Mouse (Mus musculus) bone marrow macrophage, adult 2 months (primary cell): ENCODE data around the gene Med8. TPM values are rescaled to one million over a fixed set of nuclear protein-coding genes. Genes with fewer than 3 reads are reported as not detected.

Source experiments
- H3K27ac ChIP-seq: 2 replicates; pipeline ENCODE4 v1.5.1; 2012; ENCODE audit warnings: low read depth, low read length; ENCODE audit not compliant: insufficient read depth
- H3K4me1 ChIP-seq: 2 replicates; pipeline ENCODE4 v1.6.1; 2012; ENCODE audit warnings: low read length; ENCODE audit not compliant: control insufficient read depth, insufficient read depth
- H3K4me3 ChIP-seq: 2 replicates; pipeline ENCODE4 v1.5.1; 2012; ENCODE audit warnings: mild to moderate bottlenecking, low read length, moderate library complexity; ENCODE audit not compliant: insufficient read depth
- CTCF ChIP-seq: IDR thresholded peaks from 2 replicates; pipeline ENCODE4 v1.5.1; 2012; ENCODE audit warnings: low read depth, mild to moderate bottlenecking, low read length, moderate library complexity
- POLR2A ChIP-seq: IDR thresholded peaks from 2 replicates; pipeline ENCODE4 v1.6.1; 2012; ENCODE audit warnings: mild to moderate bottlenecking, low read depth, low read length, borderline replicate concordance
- polyA plus RNA-seq: library from polyadenylated mRNA; stranded (reverse); fragments of >200 nt; gene quantifications from 2 replicates; pipeline ENCODE4 v1.2.4, GENCODE M21; 2012; ENCODE audit not compliant: missing spikeins, insufficient read depth, insufficient read length

The Med8 gene
- polyA plus RNA-seq, 1 experiment = 61.5 TPM

DNA sequence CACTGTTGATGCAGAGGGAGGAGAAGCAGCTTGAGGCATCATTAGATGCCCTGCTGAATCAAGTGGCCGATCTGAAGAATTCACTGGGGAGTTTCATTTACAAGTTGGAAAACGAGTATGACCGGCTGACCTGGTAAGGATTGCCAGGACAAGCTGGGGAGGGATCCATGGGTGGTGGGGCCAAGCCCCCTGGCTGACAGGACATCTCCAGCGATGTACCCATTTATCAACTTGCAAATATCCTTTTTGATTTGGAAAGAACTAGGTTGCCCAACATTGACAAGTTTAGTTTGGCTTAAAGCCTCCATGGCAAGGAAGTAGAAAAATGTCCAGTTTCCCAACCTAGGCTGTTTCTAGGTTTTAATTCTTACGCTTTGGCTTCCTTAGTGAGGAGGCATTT is 1.7 kb downstream of the Med8 start:
- Histone ChIP-seq H3K4me1 (peaks cover 11% of the 10 kb centered on the region), H3K27ac (no peak overlapping the region), H3K4me3 (no peak overlapping the region)
- TF ChIP-seq CTCF = no peak
- no peak for TF ChIP-seq POLR2A

DNA sequence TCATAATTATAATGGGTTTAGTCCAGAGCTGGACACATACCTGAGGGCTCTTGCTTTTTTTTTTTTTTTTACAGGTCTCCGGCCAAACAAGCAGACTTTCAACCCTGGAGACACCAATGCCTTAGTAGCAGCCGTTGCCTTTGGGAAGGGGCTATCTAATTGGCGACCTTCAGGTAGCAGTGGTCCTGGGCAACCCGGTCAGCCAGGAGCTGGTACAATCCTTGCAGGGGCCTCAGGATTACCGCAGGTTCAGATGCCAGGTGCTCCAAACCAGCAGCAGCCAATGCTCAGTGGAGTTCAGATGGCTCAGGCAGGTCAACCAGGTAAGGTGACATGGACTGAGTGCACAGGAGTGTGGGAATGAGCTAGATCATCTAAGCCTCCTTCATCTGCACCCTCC is 4.4 kb downstream of the Med8 start:
- TF ChIP-seq CTCF = no peak
- no peak for TF ChIP-seq POLR2A
- peaks cover 24% of the 10 kb centered on the region for H3K4me1 ChIP-seq

DNA sequence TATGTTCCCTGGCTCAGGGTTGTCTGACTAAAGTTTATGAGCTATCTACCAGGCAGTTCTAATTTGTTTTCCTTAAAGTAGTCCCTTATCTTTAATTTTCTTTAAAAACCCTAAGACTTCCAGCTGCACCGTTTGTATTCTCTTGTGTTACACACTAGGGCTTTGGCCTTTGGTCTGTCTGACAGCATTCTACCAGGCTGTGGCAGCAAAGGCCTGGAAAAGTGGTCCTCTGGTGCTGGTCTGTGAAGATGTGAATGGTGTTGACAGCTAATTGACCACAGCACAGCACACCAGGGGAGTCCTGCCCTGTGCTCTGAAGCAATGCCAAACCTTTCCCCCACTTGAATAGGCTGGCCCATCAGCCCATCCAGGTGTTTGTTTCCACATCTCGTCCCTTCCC is 6.6 kb downstream of the Med8 start:
- TF ChIP-seq CTCF (no peak), POLR2A (no peak)
- H3K4me1 ChIP-seq = peaks cover 19% of the 10 kb centered on the region
- no peak overlapping the region for H3K4me3 ChIP-seq
- H3K27ac ChIP-seq = no peak overlapping the region

More for the DNA sequence above, 4.4 kb downstream of the Med8 start:
- H3K4me3 ChIP-seq = no peak overlapping the region
- H3K27ac ChIP-seq = no peak overlapping the region

DNA sequence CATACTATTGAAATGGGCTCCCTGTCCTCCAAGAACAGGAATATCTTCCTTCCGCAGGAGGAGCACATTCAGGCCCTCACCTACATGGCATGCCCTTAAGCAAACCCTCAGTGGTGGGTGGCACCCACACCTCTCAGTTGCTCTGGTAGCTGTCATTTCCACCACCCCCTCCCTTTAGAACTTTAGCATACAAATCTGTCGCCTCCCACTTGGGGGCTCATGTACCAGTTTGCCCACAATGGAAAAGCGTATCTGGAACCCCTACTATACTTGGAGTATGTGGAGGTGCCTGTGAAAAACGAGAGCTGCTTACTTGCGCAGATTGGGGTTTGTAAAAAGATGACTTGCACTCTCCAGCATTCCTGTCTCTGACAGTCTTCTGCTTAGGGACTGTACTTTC is 7.2 kb downstream of the Med8 start:
- peaks cover 19% of the 10 kb centered on the region for H3K4me1 ChIP-seq
- H3K4me3 ChIP-seq = no peak overlapping the region
- H3K27ac ChIP-seq = no peak overlapping the region
- TF ChIP-seq POLR2A (no peak), CTCF (no peak)

DNA sequence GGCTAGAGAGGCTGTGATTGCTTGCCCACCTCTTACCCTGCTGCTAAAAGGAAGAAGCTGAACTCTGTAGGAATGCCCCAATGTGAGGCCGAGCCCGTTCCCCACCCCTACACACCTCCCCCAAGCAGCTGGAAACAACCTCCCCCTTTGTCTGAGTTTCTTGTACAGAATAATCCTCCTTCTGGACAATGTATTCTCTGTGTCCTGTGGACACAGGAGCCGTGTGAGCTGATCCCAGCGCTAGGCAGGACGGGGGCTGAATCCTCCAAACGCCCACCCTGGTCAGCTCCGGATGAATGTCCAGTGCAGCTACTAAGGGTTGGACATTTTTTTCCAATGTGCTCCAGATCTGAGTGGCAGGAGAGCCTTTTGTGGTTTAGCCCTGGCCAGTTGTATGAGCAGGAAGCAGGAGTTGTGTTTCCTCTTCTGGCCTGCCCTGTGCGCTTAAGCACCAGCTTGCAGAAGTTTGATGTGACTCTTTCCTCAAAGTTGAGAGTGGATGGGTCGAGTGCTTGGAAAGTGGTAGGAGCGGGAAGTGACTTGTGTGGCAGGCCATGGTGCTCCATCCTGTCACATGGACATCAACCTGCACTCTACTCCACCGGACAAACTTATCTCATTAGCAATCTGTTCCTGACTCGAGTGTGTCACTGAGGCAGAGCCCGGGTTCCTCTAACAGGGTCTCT is 8.1 kb downstream of the Med8 start:
- Histone ChIP-seq H3K27ac (0 out of 2 replicates have a peak overlapping the region, but pooled peaks have one; percentile 9), H3K4me1 (peaks cover 19% of the 10 kb centered on the region), H3K4me3 (no peak overlapping the region)
- TF ChIP-seq POLR2A (no peak), CTCF (no peak)

DNA sequence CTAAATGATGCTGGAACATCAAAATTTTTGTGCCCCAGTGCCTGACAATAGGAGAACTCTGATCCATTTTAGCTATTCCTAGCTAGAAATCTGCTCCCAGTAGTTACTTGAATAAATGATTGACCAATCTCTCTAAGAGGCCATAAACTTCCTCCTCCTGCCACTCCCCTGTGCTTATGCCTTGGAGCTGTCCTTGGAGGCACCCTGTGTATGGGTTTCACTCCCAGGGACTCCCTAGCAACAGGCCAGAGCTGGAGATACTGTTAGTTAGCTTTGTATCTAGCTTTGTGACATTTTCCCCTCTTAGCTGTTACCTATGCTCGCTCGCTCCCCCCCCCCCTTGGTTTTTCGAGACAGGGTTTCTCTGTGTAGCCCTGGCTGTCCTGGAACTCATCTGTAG is 12.2 kb downstream of the Med8 start:
- TF ChIP-seq CTCF (no peak), POLR2A (no peak)
- Histone ChIP-seq H3K4me1 (peaks cover 30% of the 10 kb centered on the region), H3K27ac (no peak overlapping the region), H3K4me3 (no peak overlapping the region)

DNA sequence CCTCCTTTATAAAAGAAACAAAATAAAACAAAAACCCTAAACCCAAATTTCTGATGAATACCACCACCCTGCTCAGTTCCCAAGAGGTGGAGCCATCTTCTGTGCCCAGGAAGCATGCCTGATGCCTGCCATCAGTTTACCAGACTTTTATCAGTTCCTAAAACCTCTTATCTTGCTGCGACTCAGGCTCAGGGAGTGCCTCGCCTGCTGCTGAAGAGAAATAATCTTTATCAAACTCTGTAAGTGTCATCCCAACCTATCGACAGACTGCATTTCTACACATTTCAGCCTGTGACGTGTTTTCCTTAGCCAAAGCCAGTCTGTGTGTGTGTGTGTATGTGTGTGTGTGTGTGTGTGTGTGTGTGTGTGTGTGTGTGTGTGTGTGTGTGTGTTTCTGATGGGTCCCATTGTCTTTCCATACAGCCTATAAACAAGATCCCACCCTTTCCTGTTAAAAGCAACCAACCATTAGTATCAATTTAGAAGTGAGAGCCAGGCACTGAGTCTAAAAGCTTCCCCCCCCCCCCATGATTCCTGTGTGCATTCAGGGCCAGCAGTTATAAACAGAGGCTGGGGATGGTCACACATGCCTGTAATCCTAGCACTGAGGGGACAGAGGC is 15.5 kb downstream of the Med8 start:
- peaks cover 32% of the 10 kb centered on the region for H3K4me1 ChIP-seq
- H3K27ac ChIP-seq = no peak overlapping the region
- H3K4me3 ChIP-seq = no peak overlapping the region
- no peak for TF ChIP-seq CTCF
- TF ChIP-seq POLR2A = no peak

DNA sequence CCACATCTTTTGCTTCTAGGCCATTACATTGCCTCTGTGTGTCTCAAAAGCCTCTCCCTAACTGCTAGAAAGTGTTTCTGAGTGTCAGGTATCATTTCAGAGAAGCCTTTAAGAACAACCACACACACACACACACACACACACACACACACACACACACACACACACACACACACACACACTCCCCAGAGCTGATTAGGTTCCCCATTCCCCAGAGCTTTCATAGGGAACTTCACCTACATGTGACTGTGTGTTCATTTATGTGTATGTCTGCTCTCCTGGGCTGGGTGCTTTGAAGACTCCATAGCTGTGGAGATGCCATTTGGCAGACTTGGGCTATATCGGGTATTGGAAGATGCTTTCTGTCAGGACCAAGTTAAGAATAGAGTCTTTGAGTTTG is 16.2 kb downstream of the Med8 start:
- TF ChIP-seq POLR2A (no peak), CTCF (no peak)
- peak overlapping the region; percentile 39 for H3K27ac ChIP-seq
- no peak overlapping the region for H3K4me3 ChIP-seq
- H3K4me1 ChIP-seq = peaks cover 39% of the 10 kb centered on the region

DNA sequence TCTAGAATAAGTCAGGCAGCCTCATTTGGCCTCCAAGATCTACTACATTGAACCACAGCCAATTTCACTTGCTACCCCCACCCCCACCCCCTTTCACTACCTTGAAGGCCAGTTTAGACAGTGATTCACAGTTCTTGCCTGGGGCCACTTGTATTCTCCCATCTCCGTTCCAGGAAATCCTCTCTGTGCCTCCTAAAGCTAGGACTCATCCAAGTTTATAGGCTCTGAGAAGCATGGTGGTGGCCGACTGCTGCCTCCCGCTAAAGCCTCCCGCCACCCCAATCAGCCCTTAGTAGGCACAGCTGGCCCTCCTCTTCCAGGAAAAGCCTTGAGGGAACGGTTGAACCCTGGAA is 18.3 kb downstream of the Med8 start:
- Histone ChIP-seq H3K27ac (peak overlapping the region; percentile 62), H3K4me3 (peak overlapping the region; percentile 65), H3K4me1 (peaks cover 37% of the 10 kb centered on the region)
- no peak for TF ChIP-seq CTCF
- no peak for TF ChIP-seq POLR2A

DNA sequence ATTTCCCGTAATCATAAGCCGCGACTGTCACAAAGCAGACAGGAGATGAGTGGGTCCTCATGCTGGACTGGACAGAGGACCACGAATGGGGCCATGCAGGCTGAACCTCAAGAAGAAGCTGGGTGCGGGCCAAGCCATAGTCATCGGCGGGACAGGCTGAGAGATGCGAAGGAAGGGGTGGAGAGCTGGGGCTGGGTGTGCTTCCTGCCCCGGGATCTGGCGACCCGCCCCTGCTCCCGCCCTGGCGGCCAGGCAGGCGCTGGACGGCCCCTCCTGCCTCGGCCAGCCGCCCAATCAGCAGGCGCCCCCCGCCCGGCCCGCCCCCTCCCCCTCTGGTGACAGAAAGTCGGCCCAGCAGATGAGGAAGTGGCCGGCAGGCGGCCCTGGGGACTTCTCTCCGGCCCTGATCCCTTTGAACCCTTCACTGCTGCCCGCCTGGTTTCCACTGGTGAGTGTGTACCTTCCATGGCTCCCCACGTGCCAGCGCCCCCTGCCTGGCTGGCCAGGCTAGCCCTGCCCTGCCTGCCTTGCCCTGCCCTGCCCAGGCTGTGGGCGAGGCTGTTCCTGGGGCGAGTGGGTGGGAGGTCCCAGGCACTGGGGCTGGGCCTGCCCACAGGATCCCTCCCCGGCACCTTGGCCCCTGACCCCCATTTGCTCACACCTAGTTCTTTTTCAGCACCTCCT is 18.8 kb downstream of the Med8 start, which contains the start of gene Elovl1:
TSS of gene Elovl1 (plus strand) at position 326 of the 684 bp plus-strand sequence.
- peak within 1 kb of the TSS; percentile 93 for H3K27ac ChIP-seq
- H3K4me3 ChIP-seq = peak within 1 kb of the TSS; percentile 87
- TF ChIP-seq POLR2A (no peak; the same call in 1 of the 2 replicates), CTCF (no peak)
- H3K4me1 ChIP-seq = peaks cover 37% of the 10 kb centered on the region
